Mouse (Mus musculus) CH12.LX (cell line): ENCODE results near the gene Gucy2d.

Source experiments
- CTCF ChIP-seq, 2 experiments: IDR thresholded peaks in 1 of 2; conservative IDR thresholded peaks in 1 of 2; 2 replicates each; pipeline ENCODE4 v1.5.1; 2011 to 2012; ENCODE audit warnings: low read depth in 2 of 2, low read length in 2 of 2, improper control_type of control experiment in 1 of 2, inconsistent platforms in 1 of 2, mild to moderate bottlenecking in 1 of 2, moderate library complexity in 1 of 2
- ZC3H11A ChIP-seq: IDR thresholded peaks from 2 replicates; pipeline ENCODE4 v1.6.1; 2012; ENCODE audit warnings: low read depth, mild to moderate bottlenecking, inconsistent platforms, low read length, improper control_type of control experiment

- no peak for TF ChIP-seq ZC3H11A
- TF ChIP-seq CTCF (conservative IDR thresholded peaks at IDR 0.05 in 1 of 2, IDR thresholded peaks at IDR 0.05 in 1 of 2; ENCODE audit: low read depth in 2 of 2, low read length in 2 of 2) = no peak
These were observed 24.2 kb upstream of the Gucy2d start for GRCm38 (mm10) chr7:98416020-98416419.
